Mouse (Mus musculus): ENCODE results near the gene Sys1.

Gene Sys1

DNA sequence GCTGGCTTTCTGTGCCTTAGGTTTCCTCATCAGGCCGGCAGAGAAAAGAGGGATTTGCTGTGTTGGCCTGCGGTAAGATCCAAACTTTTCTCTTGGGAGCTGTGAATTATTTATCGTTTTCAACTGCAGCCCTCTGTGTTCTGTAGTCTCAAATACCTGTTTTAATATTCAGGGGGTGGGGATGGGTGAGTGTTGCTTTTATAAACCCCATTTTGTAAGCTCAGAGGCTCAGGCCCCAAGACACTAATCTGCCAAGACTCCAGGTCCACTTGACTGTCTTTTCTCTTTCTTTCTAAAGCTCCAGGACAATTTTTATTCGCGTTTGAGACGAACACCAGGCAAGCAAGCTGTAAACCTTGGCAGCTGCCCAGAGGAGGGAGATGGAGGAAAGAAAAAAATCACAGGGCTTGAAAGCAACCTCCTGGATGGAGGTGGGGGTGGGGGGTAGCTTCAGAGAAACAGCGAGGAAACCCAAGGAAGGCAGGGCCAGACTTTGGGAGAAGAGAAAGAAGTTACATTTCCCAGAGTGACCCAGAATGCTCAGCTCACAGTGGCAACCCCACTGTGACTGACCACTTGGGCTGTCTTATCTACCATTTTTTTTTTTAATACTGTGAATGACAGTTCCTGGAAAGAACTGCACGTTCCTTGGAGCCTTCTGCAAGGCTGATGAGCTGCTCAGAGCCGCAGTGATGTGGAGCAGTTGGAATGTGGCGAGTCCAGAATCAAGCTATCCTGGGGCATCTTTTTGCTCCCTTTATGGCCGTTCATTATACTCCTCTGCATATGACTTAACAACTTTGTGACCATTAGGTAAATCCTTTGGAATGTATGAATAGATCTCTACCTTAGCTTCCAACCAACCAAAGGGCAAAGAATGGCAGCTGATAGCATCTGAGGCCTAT, 61.8 kb downstream of the Sys1 start:
- TF ChIP-seq GATA4 (IDR thresholded peaks at IDR 0.05; ENCODE audit: insufficient replicate concordance, low read length), result no peak

DNA sequence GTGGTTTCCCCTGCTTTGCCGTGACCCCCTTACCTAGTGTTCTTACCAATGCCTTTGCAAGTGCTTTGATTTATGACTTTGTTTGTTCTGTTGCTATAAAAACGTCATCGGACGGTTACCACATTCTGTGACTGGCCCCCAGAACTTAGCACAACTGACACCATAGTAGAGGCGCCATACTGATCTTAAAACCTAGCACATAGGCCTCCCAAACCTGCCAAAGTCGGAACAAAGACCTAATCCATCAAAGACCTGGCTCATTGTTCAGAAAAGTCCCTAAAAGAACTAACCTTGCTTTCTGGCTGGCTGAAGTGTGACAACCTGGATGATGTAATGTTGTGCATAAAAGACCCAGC, 62.4 kb downstream of the Sys1 start:
- TF ChIP-seq GATA4 (IDR thresholded peaks at IDR 0.05; ENCODE audit: insufficient replicate concordance, low read length), result no peak

DNA sequence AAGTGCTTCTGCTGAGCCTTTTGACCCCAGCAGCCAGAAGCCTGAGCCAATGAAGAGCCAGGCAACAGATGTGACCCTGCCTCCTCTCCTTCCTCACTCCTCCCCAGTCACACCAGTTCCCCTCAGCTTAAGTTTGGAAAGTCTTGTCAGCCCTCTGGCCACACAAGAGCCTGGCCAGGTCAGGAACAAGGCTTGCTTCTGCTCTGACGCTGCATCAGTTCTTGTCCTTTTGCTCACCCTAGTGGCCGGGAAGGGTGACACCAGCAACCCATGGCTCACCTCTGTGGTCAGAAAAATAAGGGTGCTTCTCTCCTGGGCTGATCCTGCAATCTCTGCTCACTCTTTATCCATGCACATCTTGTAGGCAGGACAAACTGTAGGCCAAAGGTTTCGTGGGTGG, 64.0 kb downstream of the Sys1 start:
- TF ChIP-seq GATA4 (IDR thresholded peaks at IDR 0.05; ENCODE audit: insufficient replicate concordance, low read length), result no peak

DNA sequence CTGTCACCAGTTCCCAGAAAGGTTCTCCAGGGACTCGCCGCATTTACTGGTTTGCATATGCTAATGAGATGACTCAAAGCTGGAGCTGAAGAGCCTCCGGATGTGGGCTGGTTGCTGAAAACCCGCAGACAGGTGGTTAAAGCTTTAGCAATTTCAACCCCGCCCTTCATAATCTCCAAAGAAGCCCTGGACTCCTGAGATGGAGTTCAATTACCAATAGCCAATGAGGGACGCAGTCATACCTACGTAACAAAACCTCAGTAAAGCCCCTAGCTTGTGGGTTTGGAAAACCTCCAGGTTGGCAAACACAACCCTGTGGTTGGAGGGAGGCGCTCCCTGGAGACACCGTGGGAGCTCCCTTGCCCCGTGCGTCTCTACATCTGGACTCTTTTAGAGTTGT, 65.1 kb downstream of the Sys1 start:
- TF ChIP-seq GATA4 (IDR thresholded peaks at IDR 0.05; ENCODE audit: insufficient replicate concordance, low read length), result no peak

DNA sequence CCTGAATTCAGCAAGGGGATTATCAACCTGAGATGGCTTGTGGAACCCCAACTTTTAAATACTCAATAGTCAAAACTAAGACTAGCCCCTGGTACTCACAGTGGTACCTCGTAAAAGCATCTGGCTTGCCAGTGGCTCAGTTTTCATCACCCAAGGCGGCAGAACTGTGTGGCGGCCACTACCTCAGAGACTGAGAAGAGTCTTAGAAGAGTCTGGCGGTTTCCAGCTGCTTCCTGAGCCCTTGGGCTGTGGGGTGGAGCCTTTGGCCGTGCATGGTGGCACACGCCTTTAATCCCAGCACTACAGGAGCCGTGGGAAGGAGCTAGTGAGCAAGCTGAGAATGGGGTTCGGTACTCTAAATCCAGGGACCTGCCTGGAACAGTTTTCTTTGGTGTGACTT, 65.5 kb downstream of the Sys1 start:
- no peak for TF ChIP-seq GATA4 (IDR thresholded peaks at IDR 0.05; ENCODE audit: insufficient replicate concordance, low read length)

DNA sequence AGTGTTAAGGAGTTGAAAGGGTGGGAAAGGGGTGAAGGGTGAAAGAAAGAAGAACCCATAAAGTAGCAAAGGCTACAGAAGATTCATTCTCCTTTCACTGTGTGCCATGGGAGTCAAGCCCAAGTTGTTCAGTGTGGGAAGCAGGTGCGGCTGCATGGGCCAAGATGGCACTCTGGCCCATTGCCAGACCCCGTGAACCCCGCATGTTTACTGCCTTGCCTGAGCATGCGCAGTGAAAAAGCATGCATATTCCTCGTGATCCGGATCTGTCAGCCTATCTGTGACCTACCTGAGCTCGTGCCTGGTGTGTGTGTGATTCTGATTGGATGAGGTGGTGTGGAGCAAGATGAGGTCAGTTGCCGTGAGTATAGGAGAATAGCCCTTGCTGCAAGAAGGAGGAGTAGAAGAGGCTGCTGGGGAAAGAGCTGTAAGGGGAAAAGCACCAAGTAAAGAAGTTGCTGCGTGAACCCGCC, 66.6 kb downstream of the Sys1 start:
- TF ChIP-seq GATA4 (IDR thresholded peaks at IDR 0.05; ENCODE audit: insufficient replicate concordance, low read length), result no peak

DNA sequence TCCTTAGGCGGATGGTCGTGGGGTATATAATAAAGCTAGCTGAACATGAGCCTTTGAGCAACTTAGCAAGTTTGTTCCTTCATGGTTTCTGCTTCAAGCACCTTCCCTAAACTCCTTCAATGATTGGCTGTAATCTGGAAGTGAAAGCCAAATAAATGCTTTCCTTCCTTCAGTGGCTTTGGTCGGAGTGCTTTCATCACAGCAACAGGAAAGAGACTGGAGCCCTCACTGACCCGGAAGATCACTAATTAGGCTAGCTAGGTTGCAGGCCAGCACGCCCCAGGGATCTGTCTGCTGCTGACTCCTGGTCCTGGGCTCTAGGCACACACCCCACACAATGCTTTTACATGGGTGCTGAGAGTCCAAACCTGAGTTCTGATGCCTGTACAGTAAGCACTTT, 71.8 kb downstream of the Sys1 start:
- no peak for TF ChIP-seq GATA4 (IDR thresholded peaks at IDR 0.05; ENCODE audit: insufficient replicate concordance, low read length)
